Mouse (Mus musculus) layer of hippocampus, adult 6 months (tissue): Measurements from ENCODE around the gene C1d. TPM values are rescaled to one million over a fixed set of nuclear protein-coding genes. Genes with fewer than 3 reads are reported as not detected.

Experiments
- long read RNA-seq, 2 experiments: library from polyadenylated mRNA; unstranded; transcript quantifications; one replicate each; pipeline ENCODE4 v2.0.0; 2019 to 2020
- polyA plus RNA-seq: library from polyadenylated mRNA; unstranded; fragments of <200 nt; fragmentation: Nextera tagmentation; gene quantifications from 2 replicates; pipeline ENCODE4 v1.2.3, GENCODE M21; 2021

The C1d gene
- polyA plus RNA-seq = 82.2 and 89.6 TPM in 2 replicates
- long read RNA-seq, experiment 1, transcript C1d-201 (5 exons, 2,981 nt) = major isoform, 142 of 168 reads
- long read RNA-seq, experiment 1, transcript C1d-205 (5 exons, 684 nt) = minor isoform, 9 of 168 reads
- long read RNA-seq, experiment 1, partial matches to known transcripts = 4 of 168 reads
- long read RNA-seq, experiment 1, other reads (novel, unspliced or antisense) = 12 of 168 reads
- long read RNA-seq, experiment 2, transcript C1d-205 (5 exons, 684 nt) = minor isoform, 7 of 151 reads
- long read RNA-seq, experiment 2, transcript C1d-201 (5 exons, 2,981 nt) = major isoform, 139 of 151 reads
- long read RNA-seq, experiment 2, partial matches to known transcripts = 0 of 151 reads
- long read RNA-seq, experiment 2, other reads (novel, unspliced or antisense) = 4 of 151 reads

GRCm38 (mm10) chr11:17257443-17257842 lies at the start of gene C1d:
Gene C1d (plus strand): TSS chr11:17257579.

GRCm38 (mm10) chr11:17211258-17212140 lies 45.9 kb upstream of the C1d start, which contains the start of gene Pno1:
Gene Pno1 (minus strand): TSS chr11:17211568.

Other genes starting within 250 kb of the C1d start
- gene Cnrip1, start 206.0 kb upstream of the C1d start, polyA plus RNA-seq = 136 and 154 TPM in 2 replicates
- 4.4 and 5.3 TPM in 2 replicates for gene Plek, start 205.2 kb upstream of the C1d start, polyA plus RNA-seq
- 161 and 239 TPM in 2 replicates for gene Ppp3r1, start 98.3 kb upstream of the C1d start, polyA plus RNA-seq
- 9.3 and 11.8 TPM in 2 replicates for gene Wdr92, start 75.5 kb upstream of the C1d start, polyA plus RNA-seq
- gene Pno1, start 46.0 kb upstream of the C1d start, polyA plus RNA-seq = 46.9 and 49.7 TPM in 2 replicates